Mouse (Mus musculus) thymus, postnatal 14 days (tissue): ENCODE data around the gene Syngr2.
"Not testable (repeated sequence)": the region's sequence is repeated elsewhere in the genome, so short reads cannot be mapped to it uniquely, and the experiment has no call there.

Source experiments
- DNase-seq: peaks from one replicate; pipeline ENCODE4 v3.0.0; 2021

Gene Syngr2

DNA sequence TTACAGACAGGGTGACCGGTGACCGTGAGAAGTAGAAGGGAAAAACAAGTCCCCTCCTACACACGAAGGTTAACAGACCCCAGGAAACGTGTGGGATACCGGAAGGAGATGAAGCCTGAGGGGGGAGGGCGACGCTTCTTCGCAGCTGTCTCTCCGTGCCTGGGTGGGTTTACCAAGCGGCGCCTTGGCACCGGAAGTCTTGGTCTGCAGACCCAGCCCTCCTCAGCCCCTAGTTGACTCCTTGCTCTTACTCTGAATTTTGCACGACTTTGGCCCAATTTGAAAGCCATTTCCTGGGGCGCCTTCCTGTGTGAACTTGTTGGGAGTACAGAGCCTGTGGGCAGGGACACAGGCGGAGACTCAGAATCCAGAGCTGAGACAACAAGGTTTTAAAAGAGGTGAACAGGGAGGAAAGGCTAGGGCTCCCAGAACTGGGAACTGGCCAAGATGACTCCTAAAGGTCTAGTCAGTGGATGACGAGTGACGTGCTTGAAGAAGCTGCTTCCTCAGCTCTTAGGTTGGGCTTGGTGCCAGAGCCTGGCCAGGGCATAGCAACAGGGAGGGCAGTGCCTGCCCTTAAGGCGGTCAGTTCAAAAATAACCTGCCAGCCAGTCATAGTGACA lies 28.2 kb upstream of the Syngr2 start:
- peak; percentile 91 for DNase-seq

GRCm38 (mm10) chr11:117781993-117782704 lies 27.3 kb upstream of the Syngr2 start, which contains the start of the genes Tmc8 and Tmc6:
Tmc8 (plus strand) TSS chr11:117782076.
Tmc6 (minus strand) TSS chr11:117782198.
- peak; percentile 96 for DNase-seq

DNA sequence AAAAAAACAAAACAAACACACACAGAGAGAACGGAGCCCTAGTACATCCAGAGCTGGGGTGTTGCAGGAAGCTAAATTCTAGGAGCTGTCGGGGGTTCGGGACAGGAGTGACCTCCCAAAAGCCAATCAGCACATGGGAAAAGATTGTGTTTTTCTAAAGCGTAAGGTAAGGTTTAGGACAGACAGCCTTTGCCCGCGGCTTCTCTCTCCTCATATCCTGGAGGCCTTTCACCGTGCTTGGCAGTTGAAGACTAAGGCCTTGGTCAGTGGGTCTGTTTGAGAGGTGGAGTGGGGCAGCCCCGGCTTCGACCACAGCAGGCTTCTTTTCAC lies 26.8 kb upstream of the Syngr2 start:
- no peak for DNase-seq

DNA sequence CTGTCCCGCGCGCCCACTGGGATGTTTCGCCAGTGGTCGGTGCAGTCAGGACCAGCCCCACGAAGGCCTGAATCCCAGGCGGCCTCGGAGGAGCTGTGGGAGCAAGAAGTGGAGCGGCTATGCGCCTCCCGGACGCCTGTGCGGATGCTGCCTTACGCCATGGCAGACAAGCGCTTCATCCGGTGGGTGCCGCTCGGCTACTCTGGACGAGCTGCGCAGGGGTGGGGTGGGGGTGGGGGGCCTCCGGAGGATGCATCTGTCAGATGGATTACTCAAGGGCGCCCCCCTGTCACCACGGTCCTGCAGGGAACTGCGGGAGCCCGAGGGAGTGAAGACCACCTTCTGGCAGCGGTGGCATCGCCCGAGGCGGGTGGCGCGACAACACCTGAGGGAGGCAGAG lies 26.4 kb upstream of the Syngr2 start:
- DNase-seq = peak; percentile 97

- peak; percentile 58 for DNase-seq
Observed at GRCm38 (mm10) chr11:117783683-117784309, 25.7 kb upstream of the Syngr2 start.

DNA sequence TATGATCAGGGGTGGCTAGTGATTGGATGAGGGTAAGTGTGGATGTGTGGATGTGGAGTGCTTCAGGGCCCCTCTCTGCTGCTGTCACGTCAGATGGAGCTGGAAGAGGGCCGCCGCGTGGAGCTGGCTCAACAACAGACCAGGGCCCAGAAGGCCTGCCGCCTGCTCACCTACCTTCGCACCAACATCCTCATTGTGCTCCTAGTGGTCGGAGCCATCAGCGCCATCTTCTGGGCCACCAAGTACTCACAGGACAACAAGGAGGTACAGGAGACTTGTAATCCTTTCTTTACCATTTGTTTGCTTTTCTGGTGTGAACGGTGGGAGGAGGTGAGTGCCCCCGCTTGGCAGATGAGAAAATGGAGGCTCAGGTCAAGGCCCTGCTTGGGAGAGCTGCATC lies 23.2 kb upstream of the Syngr2 start:
- peak; percentile 82 for DNase-seq

DNA sequence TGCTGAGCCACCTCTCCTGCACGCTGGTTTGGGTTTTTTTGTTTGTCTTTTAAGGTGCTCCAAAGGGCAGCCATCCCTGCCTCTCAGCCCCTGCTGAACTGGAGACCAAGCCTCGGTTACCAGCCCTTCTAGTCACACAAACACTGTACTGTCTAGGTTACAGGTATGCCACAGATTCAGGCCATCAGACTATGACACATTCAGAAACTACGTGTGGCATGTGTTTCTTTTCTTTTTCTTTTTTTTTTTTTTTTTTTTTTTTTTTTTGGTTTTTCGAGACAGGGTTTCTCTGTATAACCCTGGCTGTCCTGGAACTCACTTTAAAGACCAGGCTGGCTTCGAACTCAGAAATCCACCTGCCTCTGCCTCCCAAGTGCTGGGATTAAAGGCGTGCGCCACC lies 21.0 kb upstream of the Syngr2 start:
- DNase-seq = not testable (repeated sequence)

DNA sequence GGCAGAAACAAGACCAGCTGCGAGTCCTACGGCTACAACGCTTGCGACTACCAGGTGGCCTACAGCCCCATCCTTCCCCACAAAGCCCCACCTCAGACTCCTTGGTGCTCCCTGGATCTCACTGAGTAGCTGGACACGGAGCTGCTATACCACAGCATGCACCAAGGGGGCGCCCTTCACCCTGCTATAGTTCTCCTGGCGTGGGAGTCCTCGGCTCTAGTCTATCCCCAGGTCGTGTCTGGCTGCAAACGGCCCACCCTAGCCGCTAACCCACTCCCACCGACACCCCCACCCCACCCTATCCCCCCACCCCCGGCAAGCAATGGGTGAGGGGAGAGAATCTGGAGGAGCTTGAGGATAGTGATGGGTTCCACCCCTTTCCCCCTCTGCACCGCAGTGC lies 19.2 kb upstream of the Syngr2 start:
- peak; percentile 72 for DNase-seq

DNA sequence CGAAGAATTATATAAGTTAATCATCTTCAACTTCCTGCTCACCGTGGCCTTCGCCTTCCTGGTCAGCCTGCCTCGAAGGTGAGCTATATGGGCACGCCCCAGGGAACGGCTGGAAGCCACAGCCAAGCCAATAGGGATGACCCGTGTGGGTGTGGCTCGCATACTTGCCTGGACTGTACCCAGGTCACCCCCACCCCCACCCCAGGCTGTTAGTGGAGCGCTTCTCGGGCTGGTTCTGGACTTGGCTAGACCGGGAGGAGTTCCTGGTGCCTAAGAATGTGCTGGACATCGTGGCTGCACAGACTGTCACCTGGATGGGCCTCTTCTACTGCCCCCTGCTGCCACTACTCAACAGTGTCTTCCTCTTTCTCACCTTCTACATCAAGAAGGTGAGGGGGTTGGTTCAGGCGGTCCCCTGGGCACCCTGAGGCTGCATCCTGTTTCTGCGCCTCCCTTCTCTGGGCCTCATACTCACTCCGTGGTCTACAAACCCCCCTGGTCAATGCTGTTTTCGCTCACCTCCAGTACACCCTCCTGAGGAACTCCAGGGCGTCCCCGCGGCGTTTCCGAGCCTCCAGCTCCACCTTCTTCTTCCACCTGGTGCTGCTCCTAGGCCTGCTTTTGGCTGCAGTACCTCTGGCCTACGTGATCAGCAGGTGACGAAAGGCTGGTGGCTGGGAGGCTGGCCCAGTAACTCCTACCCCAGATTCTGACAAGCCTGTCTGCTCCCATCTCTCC lies 18.6 kb upstream of the Syngr2 start:
- DNase-seq = peak; percentile 44

DNA sequence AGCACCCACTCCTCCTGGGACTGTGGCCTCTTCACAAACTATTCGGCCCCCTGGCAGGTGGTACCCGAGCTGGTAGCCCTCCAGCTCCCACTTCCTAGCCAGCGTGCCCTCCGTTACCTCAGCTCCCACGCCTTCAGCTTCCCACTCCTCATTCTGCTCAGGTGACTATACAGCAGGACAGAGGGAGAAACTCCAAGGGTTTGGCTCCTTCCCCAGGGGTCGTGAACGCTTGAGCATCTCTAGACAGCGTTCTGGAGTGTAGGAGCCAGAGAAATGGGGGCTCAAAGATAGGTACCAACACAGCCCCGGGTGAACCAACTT lies 18.1 kb upstream of the Syngr2 start:
- no peak for DNase-seq

DNA sequence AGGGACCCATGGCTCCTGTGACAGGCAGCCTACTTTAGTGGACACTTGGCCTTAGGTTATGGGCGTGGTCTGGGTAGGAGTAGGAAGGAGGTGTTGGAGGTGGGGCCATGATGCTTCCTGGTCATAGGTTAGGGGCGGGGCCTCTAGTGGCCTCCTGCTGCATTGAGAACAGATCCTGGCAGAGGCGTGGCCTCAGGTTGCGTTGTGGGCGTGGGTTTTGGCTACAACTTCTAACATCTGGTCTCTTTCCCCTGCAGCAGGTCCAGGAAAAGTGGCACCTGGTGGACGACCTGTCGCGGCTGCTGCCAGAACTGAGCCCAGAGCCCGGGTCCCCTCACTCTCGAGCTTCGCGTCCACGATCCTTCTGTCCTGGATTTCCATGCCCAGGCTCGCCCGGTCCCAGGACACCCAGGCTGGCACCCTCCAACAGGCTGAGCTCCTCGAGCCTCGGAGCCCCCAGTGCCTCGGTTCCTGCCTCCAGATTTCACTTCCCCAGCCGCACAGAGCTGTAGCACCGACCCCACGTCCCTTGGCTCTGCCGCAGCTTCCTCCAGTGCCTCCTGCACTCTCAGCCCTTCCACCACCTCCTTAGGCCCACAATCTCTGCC lies 17.1 kb upstream of the Syngr2 start:
- DNase-seq = peak; percentile 62

- DNase-seq = peak; percentile 48
Observed at GRCm38 (mm10) chr11:117794035-117794551, 15.4 kb upstream of the Syngr2 start.

- peak; percentile 30 for DNase-seq
Observed at GRCm38 (mm10) chr11:117796954-117797353, 12.5 kb upstream of the Syngr2 start.

GRCm38 (mm10) chr11:117797511-117798159 lies 11.8 kb upstream of the Syngr2 start, which contains the start of gene 6030468B19Rik:
6030468B19Rik (plus strand) TSS chr11:117797660.
- DNase-seq = no peak

DNA sequence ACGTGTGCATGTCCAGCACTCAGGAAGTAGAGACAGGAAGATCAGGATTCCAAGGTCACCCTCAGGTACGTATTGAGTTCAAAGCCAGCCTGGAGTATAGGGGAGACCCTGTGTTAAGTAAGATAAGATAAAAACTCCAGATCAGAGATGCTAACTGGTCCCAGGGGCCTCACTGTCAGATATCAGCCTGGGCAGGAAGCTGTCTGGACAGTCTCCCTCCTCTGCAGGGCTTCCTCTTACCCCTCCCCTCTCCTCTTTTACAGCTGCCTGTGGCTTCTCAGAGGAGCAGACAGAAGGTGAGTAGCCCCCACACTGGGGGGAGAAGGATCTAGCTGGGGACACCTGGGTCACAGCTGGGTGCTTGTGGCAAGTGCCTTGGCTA lies 11.3 kb upstream of the Syngr2 start:
- DNase-seq = peak; percentile 55

GRCm38 (mm10) chr11:117799174-117799573 lies 10.3 kb upstream of the Syngr2 start:
- DNase-seq = no peak

DNA sequence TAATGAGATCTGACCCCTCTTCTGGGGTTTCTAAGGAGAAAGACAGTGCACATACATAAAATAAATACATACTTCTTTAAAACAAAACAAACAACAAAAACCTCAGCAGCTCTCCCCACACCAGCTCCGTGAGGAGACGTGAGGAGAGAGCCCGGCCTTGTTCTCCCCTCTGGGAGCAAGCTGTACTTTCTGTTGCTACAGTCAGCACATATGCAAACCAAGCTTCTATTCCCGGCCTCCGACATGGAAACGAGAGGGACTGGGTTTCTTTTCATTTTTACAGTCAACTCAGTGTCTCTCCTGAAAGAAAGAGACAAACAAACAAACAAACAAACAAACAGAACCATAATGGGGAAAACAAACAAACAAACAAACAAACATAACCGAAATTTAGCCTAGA lies 9.4 kb upstream of the Syngr2 start:
- DNase-seq = no peak

DNA sequence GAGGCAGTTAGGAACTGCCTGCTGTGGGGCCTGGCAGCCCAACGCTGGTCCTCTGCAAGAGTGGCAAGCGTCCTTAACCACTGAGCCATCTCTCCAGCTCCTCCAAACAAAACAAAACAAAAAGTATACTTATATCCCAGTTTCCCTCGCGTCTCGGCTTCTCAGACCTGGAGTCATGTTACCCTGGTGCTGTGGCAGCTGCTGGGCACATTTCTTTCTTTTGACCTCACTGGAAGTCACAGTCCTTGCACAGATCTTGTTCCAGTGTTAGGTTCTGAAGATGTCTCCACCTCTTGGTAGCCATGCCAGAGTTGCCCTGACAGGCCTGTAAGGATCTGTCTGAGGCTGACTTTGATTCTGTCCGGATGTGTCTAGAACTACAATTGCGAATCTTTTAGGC lies 7.8 kb upstream of the Syngr2 start:
- no peak for DNase-seq

DNA sequence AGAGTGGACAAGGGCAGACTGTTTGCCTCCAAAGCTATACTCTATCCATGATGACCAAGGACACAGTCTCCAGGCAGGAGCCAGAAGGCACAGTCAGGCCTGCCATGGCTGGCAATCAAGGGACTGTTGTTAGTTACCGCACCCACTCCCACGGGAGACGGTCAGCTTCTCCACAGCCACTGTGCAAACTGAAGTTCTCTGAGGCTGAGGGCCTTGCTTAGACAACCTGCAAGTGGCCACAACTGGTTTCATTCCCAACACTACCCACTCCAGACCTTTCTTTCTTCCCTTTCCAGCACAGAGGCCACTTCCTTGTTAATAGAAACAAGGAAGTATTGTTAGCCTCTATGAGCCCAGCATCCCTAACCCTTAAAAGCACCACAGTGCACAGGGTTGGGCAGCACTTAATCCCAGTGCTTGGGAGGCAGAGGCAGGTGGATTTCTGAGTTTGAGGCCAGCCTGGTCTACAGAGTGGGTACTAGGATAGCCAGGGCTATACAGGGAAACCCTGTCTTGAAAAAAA lies 6.2 kb upstream of the Syngr2 start:
- DNase-seq = no peak

- DNase-seq = no peak
Observed at GRCm38 (mm10) chr11:117806781-117807180, 2.7 kb upstream of the Syngr2 start.

- peak; percentile 87 for DNase-seq
Observed at GRCm38 (mm10) chr11:117810401-117811046, 1.1 kb downstream of the Syngr2 start.

DNA sequence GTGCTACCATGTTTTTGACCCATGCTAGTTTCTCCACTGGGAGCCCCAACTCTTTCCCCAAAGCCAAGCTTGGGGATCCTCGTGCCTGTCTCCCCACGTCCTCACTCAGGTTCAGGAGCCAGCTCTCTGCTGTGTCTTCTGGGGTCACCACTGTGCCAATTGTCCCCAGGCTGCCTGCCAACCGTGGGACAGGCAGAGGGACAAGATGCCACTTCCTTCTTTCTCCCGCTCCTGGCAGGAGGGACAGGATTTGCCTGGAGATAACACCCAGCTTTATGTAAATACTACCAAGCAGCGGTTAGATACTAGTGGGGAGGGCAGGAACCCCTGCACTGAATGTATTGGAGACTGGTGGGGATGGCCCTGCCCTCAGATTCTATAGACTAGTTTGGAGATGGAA lies 4.4 kb downstream of the Syngr2 start:
- no peak for DNase-seq
